Mouse (Mus musculus): Measurements from ENCODE around the gene Kri1. TPM values are rescaled to one million over a fixed set of nuclear protein-coding genes. Genes with fewer than 3 reads are reported as not detected.

The Kri1 gene
- 9.9 and 10.3 TPM in 2 replicates for polyA plus RNA-seq (2015; fragmentation: Nextera tagmentation; extraction: Ambion mirVana)

DNA sequence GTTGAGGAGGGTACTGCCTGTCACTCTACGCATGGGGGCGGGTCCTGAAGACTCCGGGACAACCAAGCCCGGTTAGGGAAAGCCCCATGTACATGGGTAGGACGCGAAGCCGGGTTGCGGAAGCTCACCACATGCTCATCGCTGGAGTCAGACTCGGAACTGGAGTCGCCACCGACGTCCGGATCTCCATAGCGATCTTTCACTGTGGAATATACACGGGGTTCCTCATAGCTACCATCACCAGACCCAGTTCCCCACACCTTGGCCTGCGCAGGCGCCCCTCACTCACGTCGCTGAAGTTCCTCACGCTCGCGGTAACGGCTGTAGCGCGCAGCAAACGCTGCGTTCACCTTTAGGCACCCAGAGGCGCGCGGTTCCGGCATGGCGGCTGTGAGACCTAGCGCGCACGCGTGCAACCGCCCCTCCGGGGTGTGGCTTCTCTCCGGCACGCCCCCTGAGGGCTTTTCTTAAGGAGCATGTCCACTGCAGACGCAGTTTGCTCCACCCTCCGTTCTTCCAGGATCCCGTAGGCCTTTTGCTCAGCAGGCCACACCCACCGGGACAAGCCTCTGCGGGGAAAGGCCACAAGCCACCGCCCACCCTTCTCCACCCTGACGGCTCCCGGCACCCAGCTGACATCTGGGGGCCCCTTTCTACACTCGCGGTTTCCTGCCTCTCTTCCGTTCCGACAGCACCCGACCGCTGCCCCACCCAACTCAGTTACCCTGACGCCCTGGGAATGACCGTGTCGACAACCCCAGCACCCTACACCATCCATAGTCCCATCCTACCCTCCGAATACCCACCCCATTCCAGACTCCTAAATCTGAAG is at the start of gene Kri1:
TSS of gene Kri1 (minus strand) at position 399 of the 832 bp plus-strand sequence.
- ATAC-seq (ENCODE audit: low read depth) (peak; percentile 76), DNase-seq (peak; percentile 100)
- WGBS (ENCODE audit: insufficient replicate concordance), result under 1% methylated on average over 59 of the region's 59 CpGs
- peak within 1 kb of the TSS; percentile 96 for H3K9ac ChIP-seq
- peaks cover 63% of the 10 kb centered on the region for H3K4me1 ChIP-seq (replicated peaks)
- H3K27me3 ChIP-seq, result no peaks in the 10 kb centered on the region
- peak within 1 kb of the TSS; percentile 97 for H3K27ac ChIP-seq
- H3K9me3 ChIP-seq (replicated peaks), result no peaks in the 10 kb centered on the region
- H3K4me2 ChIP-seq, result peak within 1 kb of the TSS; percentile 94
- H3K4me3 ChIP-seq (replicated peaks), result peak within 1 kb of the TSS; percentile 94
- peaks cover 47% of the 10 kb centered on the region for H3K36me3 ChIP-seq

GRCm38 (mm10) chr9:21336491-21336890 is 48.7 kb upstream of the Kri1 start:
- no peaks in the 10 kb centered on the region for H3K9me3 ChIP-seq (replicated peaks)
- 84% methylated on average over 8 of the region's 8 CpGs for WGBS (ENCODE audit: insufficient replicate concordance)

GRCm38 (mm10) chr9:21335391-21335790 is 47.6 kb upstream of the Kri1 start:
- Histone ChIP-seq H3K9ac (no peak overlapping the region), H3K4me3 (replicated peaks) (no peak overlapping the region), H3K9me3 (replicated peaks) (no peaks in the 10 kb centered on the region), H3K36me3 (no peaks in the 10 kb centered on the region), H3K4me2 (no peak overlapping the region), H3K27ac (no peak overlapping the region), H3K27me3 (no peaks in the 10 kb centered on the region), H3K4me1 (replicated peaks) (peaks cover 28% of the 10 kb centered on the region)
- 50% methylated on average over 4 of the region's 4 CpGs for WGBS (ENCODE audit: insufficient replicate concordance)
- ATAC-seq (ENCODE audit: low read depth) (no peak), DNase-seq (no peak)

More at GRCm38 (mm10) chr9:21336491-21336890, 48.7 kb upstream of the Kri1 start:
- no peak for DNase-seq
- Histone ChIP-seq H3K27ac (no peak overlapping the region), H3K4me1 (replicated peaks) (peaks cover 26% of the 10 kb centered on the region), H3K27me3 (no peaks in the 10 kb centered on the region), H3K4me2 (no peak overlapping the region), H3K9ac (no peak overlapping the region), H3K36me3 (no peaks in the 10 kb centered on the region; the same call in 1 of the 2 replicates), H3K4me3 (replicated peaks) (no peak overlapping the region)
- ATAC-seq (ENCODE audit: low read depth), result no peak

DNA sequence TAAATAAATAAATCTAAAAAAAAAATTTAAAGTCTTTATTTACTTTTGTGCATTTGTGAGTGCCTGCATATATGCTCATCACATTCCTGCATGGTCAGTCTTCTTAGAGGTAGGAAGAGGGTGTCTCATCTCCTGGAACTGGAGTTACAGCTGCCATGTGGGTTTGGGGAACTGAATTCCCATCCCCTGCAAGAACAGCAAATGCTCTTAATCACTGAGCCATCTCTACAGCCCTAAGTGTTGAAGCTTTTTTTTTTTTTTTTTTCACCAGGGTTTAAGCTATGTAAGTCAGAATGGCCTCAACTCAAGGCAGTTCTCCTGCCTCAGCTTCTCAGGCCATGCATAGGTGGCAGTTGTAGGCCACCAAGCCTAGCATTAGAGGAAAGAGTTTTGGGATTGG is 47.0 kb upstream of the Kri1 start:
- DNase-seq (no peak), ATAC-seq (ENCODE audit: low read depth) (no peak)
- no peaks in the 10 kb centered on the region for H3K9me3 ChIP-seq (replicated peaks)
- no peaks in the 10 kb centered on the region for H3K27me3 ChIP-seq
- peaks cover 34% of the 10 kb centered on the region for H3K4me1 ChIP-seq (replicated peaks)
- no peak overlapping the region for H3K27ac ChIP-seq
- no peak overlapping the region for H3K9ac ChIP-seq
- no peak overlapping the region for H3K4me2 ChIP-seq
- H3K36me3 ChIP-seq, result no peaks in the 10 kb centered on the region
- no peak overlapping the region for H3K4me3 ChIP-seq (replicated peaks)

- H3K4me1 ChIP-seq (replicated peaks), result peaks cover 41% of the 10 kb centered on the region
- DNase-seq (no peak), ATAC-seq (ENCODE audit: low read depth) (no peak)
- no peak overlapping the region for H3K4me3 ChIP-seq (replicated peaks)
- no peaks in the 10 kb centered on the region for H3K36me3 ChIP-seq
- no peak overlapping the region for H3K4me2 ChIP-seq
- no peaks in the 10 kb centered on the region for H3K9me3 ChIP-seq (replicated peaks)
- WGBS (ENCODE audit: insufficient replicate concordance), result 75% methylated on average over 1 of the region's 1 CpGs
- H3K9ac ChIP-seq, result no peak overlapping the region
- no peaks in the 10 kb centered on the region for H3K27me3 ChIP-seq
- no peak overlapping the region for H3K27ac ChIP-seq
Observed at GRCm38 (mm10) chr9:21333523-21333922, 45.8 kb upstream of the Kri1 start.

- Histone ChIP-seq H3K4me1 (replicated peaks) (peaks cover 45% of the 10 kb centered on the region), H3K9me3 (replicated peaks) (no peaks in the 10 kb centered on the region), H3K9ac (no peak overlapping the region; the same call in 1 of the 2 replicates), H3K4me2 (no peak overlapping the region), H3K36me3 (no peaks in the 10 kb centered on the region), H3K27ac (no peak overlapping the region), H3K4me3 (replicated peaks) (no peak overlapping the region), H3K27me3 (no peaks in the 10 kb centered on the region)
- 36% methylated on average over 9 of the region's 9 CpGs for WGBS (ENCODE audit: insufficient replicate concordance)
- ATAC-seq (ENCODE audit: low read depth) (no peak), DNase-seq (no peak)
Observed at GRCm38 (mm10) chr9:21332161-21333061, 44.6 kb upstream of the Kri1 start.

- ATAC-seq (ENCODE audit: low read depth) (no peak), DNase-seq (no peak)
- 41% methylated on average over 12 of the region's 12 CpGs for WGBS (ENCODE audit: insufficient replicate concordance)
- H3K27ac ChIP-seq, result no peak overlapping the region
- no peak overlapping the region for H3K9ac ChIP-seq
- H3K4me2 ChIP-seq, result no peak overlapping the region
- no peak overlapping the region for H3K4me3 ChIP-seq (replicated peaks)
- H3K36me3 ChIP-seq, result no peaks in the 10 kb centered on the region
- no peaks in the 10 kb centered on the region for H3K27me3 ChIP-seq
- H3K4me1 ChIP-seq (replicated peaks), result peaks cover 48% of the 10 kb centered on the region
- H3K9me3 ChIP-seq (replicated peaks), result no peaks in the 10 kb centered on the region
Observed at GRCm38 (mm10) chr9:21331365-21332140, 43.8 kb upstream of the Kri1 start.

- no peak for ATAC-seq (ENCODE audit: low read depth)
- H3K4me2 ChIP-seq, result no peak overlapping the region
- no peak overlapping the region for H3K27ac ChIP-seq
- no peaks in the 10 kb centered on the region for H3K27me3 ChIP-seq
- H3K4me3 ChIP-seq (replicated peaks), result no peak overlapping the region
- no peaks in the 10 kb centered on the region for H3K36me3 ChIP-seq
- H3K4me1 ChIP-seq (replicated peaks), result peaks cover 50% of the 10 kb centered on the region
- 88% methylated on average over 10 of the region's 10 CpGs for WGBS (ENCODE audit: insufficient replicate concordance)
- no peak overlapping the region for H3K9ac ChIP-seq
- no peaks in the 10 kb centered on the region for H3K9me3 ChIP-seq (replicated peaks)
- DNase-seq, result no peak
Observed at GRCm38 (mm10) chr9:21329699-21330289, 42.0 kb upstream of the Kri1 start.

DNA sequence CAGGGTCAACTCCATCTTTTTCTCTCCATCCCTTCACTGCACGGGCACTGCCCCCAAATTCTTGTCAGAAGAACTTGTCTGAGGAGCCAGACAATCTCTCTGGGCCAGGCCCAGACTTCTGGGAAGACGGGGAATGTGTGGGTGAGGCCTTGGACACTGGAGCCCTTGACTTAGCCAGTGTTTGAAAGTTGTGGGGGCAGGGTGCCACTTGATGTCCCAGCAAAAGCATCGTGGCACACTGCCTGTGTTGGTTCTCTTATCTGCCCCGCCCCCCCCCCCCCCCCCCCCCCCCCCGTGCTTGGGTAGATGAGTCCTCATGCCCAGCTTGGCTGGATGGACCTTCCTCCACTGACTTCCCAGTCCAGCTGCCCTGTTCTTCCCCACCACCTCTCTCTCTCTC is 41.3 kb upstream of the Kri1 start:
- H3K9ac ChIP-seq, result no peak overlapping the region
- H3K4me3 ChIP-seq (replicated peaks), result no peak overlapping the region
- no peaks in the 10 kb centered on the region for H3K36me3 ChIP-seq
- H3K9me3 ChIP-seq (replicated peaks), result no peaks in the 10 kb centered on the region
- 41% methylated on average over 3 of the region's 5 CpGs for WGBS (ENCODE audit: insufficient replicate concordance)
- H3K27me3 ChIP-seq, result no peaks in the 10 kb centered on the region
- no peak overlapping the region for H3K27ac ChIP-seq
- DNase-seq, result no peak
- peaks cover 58% of the 10 kb centered on the region for H3K4me1 ChIP-seq (replicated peaks)
- no peak for ATAC-seq (ENCODE audit: low read depth)
- no peak overlapping the region for H3K4me2 ChIP-seq

DNA sequence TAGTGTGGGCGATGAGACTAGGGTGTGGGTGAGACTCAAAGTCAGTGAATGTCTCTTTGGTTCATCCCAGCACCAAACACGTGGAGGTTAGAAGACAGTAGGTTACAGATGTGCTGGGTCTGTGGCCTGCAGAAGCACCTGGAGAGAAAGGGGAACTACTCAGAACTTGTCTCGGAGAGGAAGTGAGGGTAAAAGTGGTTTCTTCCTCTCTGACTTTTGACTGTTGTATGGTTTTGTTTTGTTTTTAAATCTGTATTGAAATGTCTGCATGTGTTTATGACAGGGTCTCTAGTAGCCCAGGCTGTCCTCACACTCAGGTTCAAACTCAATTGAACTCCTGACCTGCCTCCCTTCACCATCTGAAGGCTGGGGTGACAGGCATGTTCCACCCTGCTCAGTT is 40.3 kb upstream of the Kri1 start:
- H3K36me3 ChIP-seq, result no peaks in the 10 kb centered on the region
- H3K4me3 ChIP-seq (replicated peaks), result no peak overlapping the region
- ATAC-seq (ENCODE audit: low read depth) (no peak), DNase-seq (no peak)
- 0 out of 2 replicates have a peak overlapping the region, but pooled peaks have one; percentile 18 for H3K27ac ChIP-seq
- peaks cover 62% of the 10 kb centered on the region for H3K4me1 ChIP-seq (replicated peaks)
- no peak overlapping the region for H3K9ac ChIP-seq
- H3K27me3 ChIP-seq, result no peaks in the 10 kb centered on the region
- H3K9me3 ChIP-seq (replicated peaks), result no peaks in the 10 kb centered on the region
- WGBS (ENCODE audit: insufficient replicate concordance), result 39% methylated on average over 3 of the region's 3 CpGs
- H3K4me2 ChIP-seq, result no peak overlapping the region

Measured in liver, embryonic 13.5 days (tissue).